Mouse (Mus musculus): Measurements from ENCODE around the gene Krtap4-1.

DNA sequence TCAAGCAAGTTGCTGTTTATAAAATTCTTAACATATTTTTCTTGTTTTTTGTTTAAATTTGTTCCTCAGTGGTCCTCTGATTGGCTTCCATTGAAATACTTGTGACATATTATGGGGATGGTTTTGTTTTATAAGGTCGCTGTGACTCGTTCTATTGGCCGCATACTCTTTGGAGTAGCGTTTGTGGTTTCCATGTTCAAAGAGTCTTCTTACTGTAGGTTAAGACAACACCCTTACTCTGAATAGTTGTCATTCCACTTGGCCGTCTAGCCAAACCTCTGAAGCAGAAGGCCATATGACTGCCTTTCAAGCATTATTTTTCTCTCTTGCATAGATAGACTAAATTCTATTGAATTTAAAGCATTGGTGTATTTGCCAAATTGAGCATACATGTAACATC, 47.0 kb downstream of the Krtap4-1 start:
- no peak for TF ChIP-seq POLR2A (IDR thresholded peaks at IDR 0.05; ENCODE audit: control insufficient read depth, extremely low read depth, insufficient read depth, low read length, poor library complexity)
- no peak for TF ChIP-seq CTCF (IDR thresholded peaks at IDR 0.05; ENCODE audit: borderline replicate concordance, control insufficient read depth, extremely low read depth, insufficient read depth, low read length, poor library complexity)

Measured in thymus, adult 2 months (tissue).